Mouse (Mus musculus) liver, postnatal 0 days (tissue): ENCODE measurements around the gene Reps1. TPM values are rescaled to one million over a fixed set of nuclear protein-coding genes. Genes with fewer than 3 reads are reported as not detected.

Source experiments
- ATAC-seq: fragments of 200-750 bp; cut with Nextera tagmentation; 2 replicates; pipeline ENCODE4 v1.8.0; 2017; ENCODE audit warnings: mild to moderate bottlenecking, moderate library complexity
- DNase-seq: peaks from one replicate; pipeline ENCODE4 v3.0.0-alpha.2; 2016
- H3K27ac ChIP-seq: fragments of 300-500 bp; sonication (generic); 2 replicates; pipeline ENCODE4 v1.5.1; 2014; ENCODE audit warnings: antibody characterized with exemption, moderate library complexity, mild to moderate bottlenecking, low read depth
- H3K27me3 ChIP-seq: fragments of 300-500 bp; sonication (generic); 2 replicates; pipeline ENCODE4 v1.6.1; 2014; ENCODE audit warnings: low read length, control low read depth, mixed read lengths; ENCODE audit not compliant: insufficient read depth
- H3K36me3 ChIP-seq: fragments of 300-500 bp; sonication (generic); replicated peaks from 2 replicates; pipeline ENCODE4 v1.6.1; 2014; ENCODE audit warnings: mild to moderate bottlenecking, control low read depth, low read length, moderate library complexity, mixed read lengths; ENCODE audit not compliant: insufficient read depth
- H3K4me1 ChIP-seq: fragments of 300-500 bp; sonication (generic); 2 replicates; pipeline ENCODE4 v1.6.1; 2014; ENCODE audit warnings: antibody characterized with exemption, mild to moderate bottlenecking, control low read depth; ENCODE audit not compliant: insufficient read depth
- H3K4me2 ChIP-seq: fragments of 300-500 bp; sonication (generic); 2 replicates; pipeline ENCODE4 v1.6.1; 2014; ENCODE audit warnings: low read depth, mild to moderate bottlenecking, low read length, moderate library complexity, mixed read lengths
- H3K4me3 ChIP-seq: fragments of 300-500 bp; sonication (generic); 2 replicates; pipeline ENCODE4 v1.5.1; 2014; ENCODE audit warnings: low read depth, low read length
- H3K9ac ChIP-seq: fragments of 300-500 bp; sonication (generic); replicated peaks from 2 replicates; pipeline ENCODE4 v1.6.1; 2014; ENCODE audit warnings: mild to moderate bottlenecking, moderate library complexity
- H3K9me3 ChIP-seq: fragments of 300-500 bp; sonication (generic); 2 replicates; pipeline ENCODE4 v1.6.1; 2016; ENCODE audit warnings: mild to moderate bottlenecking, control low read depth, low read length, mixed read lengths
- CTCF ChIP-seq: sonication (generic); IDR thresholded peaks from 2 replicates; pipeline ENCODE4 v1.5.1; 2016; ENCODE audit warnings: antibody characterized with exemption, low read depth
- EP300 ChIP-seq: IDR thresholded peaks from 2 replicates; pipeline ENCODE4 v1.6.1; 2016; ENCODE audit warnings: antibody characterized with exemption, low read depth, mild to moderate bottlenecking
- WGBS: fragments of 180-500 bp; shearing (Covaris S2); extraction: QIAGEN DNeasy Blood & Tissue Kit; methylation state at CpG from one replicate; pipeline ENCODE4 v1.1.7; 2014; ENCODE audit not compliant: insufficient replicate concordance; 5-methylcytosine and 5-hydroxymethylcytosine counted together
- polyA plus RNA-seq: library from polyadenylated mRNA; unstranded; fragments of >200 nt; fragmentation: Nextera tagmentation; extraction: Ambion mirVana; gene quantifications from 2 replicates; pipeline ENCODE4 v1.2.1, GENCODE M21; 2015

Reps1 gene
- polyA plus RNA-seq, 1 experiment from 2014 or later = 5.6 TPM

- DNase-seq (no peak), ATAC-seq (no peak)
- WGBS = 55% methylated on average over 1 of the region's 1 CpGs
Measured at GRCm38 (mm10) chr10:18081536-18081935, 25.9 kb downstream of the Reps1 start.

GRCm38 (mm10) chr10:18082772-18083171, 27.1 kb downstream of the Reps1 start:
- no peak for TF ChIP-seq CTCF
- TF ChIP-seq EP300 = no peak
- Histone ChIP-seq H3K27ac (no peak overlapping the region), H3K27me3 (no peaks in the 10 kb centered on the region), H3K36me3 (no peaks in the 10 kb centered on the region), H3K4me3 (no peak overlapping the region), H3K4me1 (peaks cover 5% of the 10 kb centered on the region; the same call in 1 of the 2 replicates), H3K9me3 (no peaks in the 10 kb centered on the region), H3K9ac (no peak overlapping the region), H3K4me2 (no peak overlapping the region)
- DNase-seq = no peak
- no peak for ATAC-seq
- WGBS = 83% methylated on average over 6 of the region's 6 CpGs

More at GRCm38 (mm10) chr10:18081536-18081935, 25.9 kb downstream of the Reps1 start:
- Histone ChIP-seq H3K27ac (no peak overlapping the region), H3K4me2 (no peak overlapping the region), H3K4me3 (no peak overlapping the region), H3K36me3 (no peaks in the 10 kb centered on the region), H3K9me3 (no peaks in the 10 kb centered on the region), H3K4me1 (peaks cover 5% of the 10 kb centered on the region; the same call in 1 of the 2 replicates), H3K9ac (no peak overlapping the region), H3K27me3 (no peaks in the 10 kb centered on the region)
- no peak for TF ChIP-seq CTCF
- no peak for TF ChIP-seq EP300

- H3K9ac ChIP-seq = no peak overlapping the region
- TF ChIP-seq CTCF (no peak), EP300 (no peak)
- no peak overlapping the region for H3K4me3 ChIP-seq
- no peaks in the 10 kb centered on the region for H3K4me1 ChIP-seq
- DNase-seq = no peak
- H3K4me2 ChIP-seq = no peak overlapping the region
- no peak for ATAC-seq
- no peaks in the 10 kb centered on the region for H3K27me3 ChIP-seq
- H3K9me3 ChIP-seq = no peaks in the 10 kb centered on the region
- H3K36me3 ChIP-seq = peaks cover 28% of the 10 kb centered on the region
- no peak overlapping the region for H3K27ac ChIP-seq
Measured at GRCm38 (mm10) chr10:18090691-18091090, 35.0 kb downstream of the Reps1 start.

GRCm38 (mm10) chr10:18102166-18102565, 46.5 kb downstream of the Reps1 start:
- H3K27ac ChIP-seq = no peak overlapping the region
- H3K4me3 ChIP-seq = no peak overlapping the region
- H3K9ac ChIP-seq = no peak overlapping the region
- ATAC-seq (no peak), DNase-seq (no peak)
- no peaks in the 10 kb centered on the region for H3K9me3 ChIP-seq
- no peaks in the 10 kb centered on the region for H3K27me3 ChIP-seq
- no peaks in the 10 kb centered on the region for H3K4me1 ChIP-seq
- 69% methylated on average over 5 of the region's 5 CpGs for WGBS
- H3K4me2 ChIP-seq = no peak overlapping the region
- H3K36me3 ChIP-seq = peaks cover 15% of the 10 kb centered on the region
- peak; percentile 34; the same call in 1 of the 2 replicates for TF ChIP-seq CTCF
- no peak for TF ChIP-seq EP300

GRCm38 (mm10) chr10:18107471-18107870, 51.8 kb downstream of the Reps1 start:
- WGBS = 72% methylated on average over 5 of the region's 5 CpGs
- no peaks in the 10 kb centered on the region for H3K27me3 ChIP-seq
- H3K4me3 ChIP-seq = no peak overlapping the region
- ATAC-seq = peak; percentile 33; the same call in 1 of the 2 replicates
- H3K27ac ChIP-seq = no peak overlapping the region
- no peaks in the 10 kb centered on the region for H3K9me3 ChIP-seq
- peaks cover 13% of the 10 kb centered on the region for H3K36me3 ChIP-seq
- H3K9ac ChIP-seq = no peak overlapping the region
- H3K4me2 ChIP-seq = no peak overlapping the region
- H3K4me1 ChIP-seq = no peaks in the 10 kb centered on the region
- no peak for DNase-seq
- peak; percentile 57 for TF ChIP-seq CTCF
- no peak for TF ChIP-seq EP300

GRCm38 (mm10) chr10:18110940-18111339, 55.3 kb downstream of the Reps1 start:
- no peak for ATAC-seq
- Histone ChIP-seq H3K36me3 (peaks cover 10% of the 10 kb centered on the region), H3K4me3 (no peak overlapping the region), H3K27me3 (no peaks in the 10 kb centered on the region), H3K27ac (no peak overlapping the region), H3K4me1 (no peaks in the 10 kb centered on the region), H3K9me3 (no peaks in the 10 kb centered on the region), H3K9ac (no peak overlapping the region), H3K4me2 (no peak overlapping the region)
- TF ChIP-seq CTCF (no peak), EP300 (no peak)
- no peak for DNase-seq
